ENCODE assay signal across 8 mouse cellular contexts in the genomic region with DNA sequence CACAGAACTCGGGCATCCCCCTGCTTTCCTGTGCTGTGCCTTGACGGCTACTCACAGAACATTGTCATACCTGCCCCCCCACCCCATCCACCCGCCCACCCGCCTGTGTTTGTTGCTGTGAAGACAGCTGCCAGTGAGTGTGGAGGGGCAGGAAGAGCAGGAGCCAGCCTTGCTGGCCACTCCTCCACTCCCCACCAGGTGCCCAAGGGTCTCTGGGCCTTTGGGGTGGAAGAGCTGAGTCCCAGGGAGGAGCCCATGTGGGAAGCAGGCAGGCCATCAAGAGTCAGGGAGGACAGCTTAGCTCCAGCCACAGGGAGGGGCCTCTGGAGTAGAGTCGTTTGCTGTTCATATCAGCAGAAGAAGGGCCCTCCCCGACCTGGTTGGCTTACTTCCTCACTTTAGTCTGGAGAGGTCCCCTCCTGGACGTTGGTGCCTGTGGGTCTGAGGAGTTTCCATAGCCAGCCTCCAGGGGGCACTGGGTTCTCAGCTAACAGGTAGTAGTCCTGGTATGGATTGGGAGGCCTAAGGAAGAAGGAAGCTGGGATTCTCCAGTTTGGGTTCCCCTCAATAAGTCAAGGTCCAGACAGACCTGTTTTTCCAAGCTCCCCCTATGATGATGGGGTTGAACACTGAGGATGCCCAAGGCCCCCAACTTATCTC. TPM values are rescaled to one million over a fixed set of nuclear protein-coding genes. Genes with fewer than 3 reads are reported as not detected.
DNase-seq lines count a peak whose midpoint lies in the region; ATAC-seq lines count a peak whose summit lies in the region.

No protein-coding gene starts in this region.

- peak; percentile 48; the same call in 1 of the 2 replicates for ATAC-seq in limb, embryonic 12.5 days (ENCODE audit: insufficient number of reproducible peaks, insufficient read depth, low FRiP score, low TSS enrichment, low read depth)
- peak; percentile 37 for ATAC-seq in midbrain, embryonic 15.5 days (replicated peaks)

- no peak overlapping the region for H3K9ac ChIP-seq in limb, embryonic 12.5 days (replicated peaks)
- no peak overlapping the region for H3K9ac ChIP-seq in midbrain, embryonic 15.5 days

- DNase-seq in spleen, postnatal 10 days (ENCODE audit: low spot score in 2 of 2) = peak; percentile 21 to 42
- no peak for DNase-seq in spleen, postnatal 14 days (ENCODE audit: low spot score in 2 of 2)
- peak; percentile 78 to 85 for DNase-seq in cerebellum, postnatal 14 days
- DNase-seq in gastrocnemius, postnatal 10 days = peak; percentile 74
- DNase-seq in induced T-regulatory cell, adult 2 months (ENCODE audit: low read depth) = peak; percentile 27
- DNase-seq in B cell, adult 2 months = no peak

- H3K4me1 ChIP-seq in limb, embryonic 12.5 days (replicated peaks) = no peaks in the 10 kb centered on the region
- no peaks in the 10 kb centered on the region for H3K4me1 ChIP-seq in midbrain, embryonic 15.5 days

- no peaks in the 10 kb centered on the region for H3K9me3 ChIP-seq in limb, embryonic 12.5 days
- H3K9me3 ChIP-seq in midbrain, embryonic 15.5 days = no peaks in the 10 kb centered on the region

- WGBS in limb, embryonic 12.5 days = 51% methylated on average over 7 of the region's 7 CpGs
- WGBS in midbrain, embryonic 15.5 days = 48% methylated on average over 7 of the region's 7 CpGs

- no peaks in the 10 kb centered on the region for H3K27me3 ChIP-seq in limb, embryonic 12.5 days
- no peaks in the 10 kb centered on the region for H3K27me3 ChIP-seq in midbrain, embryonic 15.5 days (replicated peaks)

- peaks cover 55% of the 10 kb centered on the region for H3K36me3 ChIP-seq in limb, embryonic 12.5 days
- H3K36me3 ChIP-seq in midbrain, embryonic 15.5 days (replicated peaks) = peaks cover 18% of the 10 kb centered on the region; the same call in 1 of the 2 replicates

- no peak overlapping the region for H3K4me2 ChIP-seq in limb, embryonic 12.5 days
- no peak overlapping the region for H3K4me2 ChIP-seq in midbrain, embryonic 15.5 days

- H3K27ac ChIP-seq in limb, embryonic 12.5 days = no peak overlapping the region
- H3K27ac ChIP-seq in midbrain, embryonic 15.5 days = no peak overlapping the region

- H3K4me3 ChIP-seq in limb, embryonic 12.5 days (replicated peaks) = no peak overlapping the region
- H3K4me3 ChIP-seq in midbrain, embryonic 15.5 days = no peak overlapping the region

RNA-seq across cellular contexts. Expression of gene Hdac11, which starts 16.9 kb away (rescaled TPM):
- total RNA-seq in gastrocnemius, postnatal 10 days (2021) = 10 to 100 TPM; 14.1 to 17.2 TPM
- 16.4 and 16.9 TPM in 2 replicates for polyA plus RNA-seq in limb, embryonic 12.5 days (2016; fragmentation: Nextera tagmentation; extraction: Ambion mirVana)
- polyA plus RNA-seq in midbrain, embryonic 15.5 days (2015; fragmentation: Nextera tagmentation; extraction: Ambion mirVana) = 46.5 and 49.4 TPM in 2 replicates

RNA-seq across cellular contexts. Expression of gene Fbln2, which starts 38.9 kb away (rescaled TPM):
- 10 to 100 TPM; 63.3 to 73.2 TPM for total RNA-seq in gastrocnemius, postnatal 10 days (2021)
- 126 and 129 TPM in 2 replicates for polyA plus RNA-seq in limb, embryonic 12.5 days (2016; fragmentation: Nextera tagmentation; extraction: Ambion mirVana)
- polyA plus RNA-seq in midbrain, embryonic 15.5 days (2015; fragmentation: Nextera tagmentation; extraction: Ambion mirVana) = 15.1 and 16.7 TPM in 2 replicates

RNA-seq across cellular contexts. Expression of gene Nup210, which starts 56.7 kb away (rescaled TPM):
- total RNA-seq in gastrocnemius, postnatal 10 days (2021) = 10 to 100 TPM; 20.6 to 27.9 TPM
- polyA plus RNA-seq in limb, embryonic 12.5 days (2016; fragmentation: Nextera tagmentation; extraction: Ambion mirVana) = 5.1 and 5.4 TPM in 2 replicates
- 22.0 and 22.5 TPM in 2 replicates for polyA plus RNA-seq in midbrain, embryonic 15.5 days (2015; fragmentation: Nextera tagmentation; extraction: Ambion mirVana)

Comparison
In these comparisons a context has a peak if more than half of its experiments do, and no peak if none do; other contexts are left out.
1. DNase-seq: peak in spleen, postnatal 10 days (2 of 2), cerebellum, postnatal 14 days (2 of 2), gastrocnemius, postnatal 10 days (single experiment) and induced T-regulatory cell, adult 2 months (single experiment); none in spleen, postnatal 14 days (0 of 2) and B cell, adult 2 months (0 of 2).